Mouse (Mus musculus): ENCODE data around the gene Cadps2. TPM values are rescaled to one million over a fixed set of nuclear protein-coding genes. Genes with fewer than 3 reads are reported as not detected.

Gene Cadps2
- polyA plus RNA-seq, 2 experiments = 0.05 to 0.07 TPM

DNA sequence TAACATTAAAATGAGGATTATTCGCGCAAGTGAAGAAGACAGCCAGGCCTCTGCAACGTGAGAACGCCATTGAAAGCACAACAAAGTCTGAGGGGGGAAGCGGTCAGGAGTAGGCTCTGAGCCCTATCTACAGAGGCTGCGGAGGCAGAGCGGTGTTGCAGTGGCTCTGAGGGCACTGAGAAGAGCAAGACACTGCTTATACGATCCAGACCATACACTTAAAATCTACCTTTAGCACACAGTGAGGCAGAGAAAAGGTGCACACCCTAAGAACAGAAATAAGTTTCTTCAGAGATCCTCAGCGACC lies 557.8 kb downstream of the Cadps2 start:
- H3K36me3 ChIP-seq (replicated peaks; ENCODE audit: control insufficient read depth, insufficient read depth, low read depth) = no peaks in the 10 kb centered on the region
- no peak overlapping the region for H3K4me2 ChIP-seq (ENCODE audit: low read depth)
- H3K9ac ChIP-seq (replicated peaks) = no peak overlapping the region
- H3K27me3 ChIP-seq (ENCODE audit: control insufficient read depth, insufficient read depth, low read length) = no peaks in the 10 kb centered on the region
- no peak overlapping the region for H3K4me3 ChIP-seq (ENCODE audit: insufficient read depth in 1 of 2, low read depth in 2 of 2, low read length in 2 of 2)
- no peaks in the 10 kb centered on the region for H3K4me1 ChIP-seq (replicated peaks; ENCODE audit: control insufficient read depth in 2 of 2, insufficient read depth in 2 of 2, low read length in 1 of 2)
- no peak for TF ChIP-seq CTCF (IDR thresholded peaks at IDR 0.05; ENCODE audit: low read depth)
- no peak for TF ChIP-seq EP300 (IDR thresholded peaks at IDR 0.05; ENCODE audit: low read depth)
- WGBS (ENCODE audit: insufficient replicate concordance) = 50% methylated on average over 9 of the region's 9 CpGs
- H3K9me3 ChIP-seq (ENCODE audit: control insufficient read depth, low read length) = no peaks in the 10 kb centered on the region
- H3K27ac ChIP-seq = no peak overlapping the region
- no peak for DNase-seq (ENCODE audit: low read depth in 3 of 3, low spot score in 3 of 3)
- ATAC-seq (ENCODE audit: insufficient read depth) = no peak

DNA sequence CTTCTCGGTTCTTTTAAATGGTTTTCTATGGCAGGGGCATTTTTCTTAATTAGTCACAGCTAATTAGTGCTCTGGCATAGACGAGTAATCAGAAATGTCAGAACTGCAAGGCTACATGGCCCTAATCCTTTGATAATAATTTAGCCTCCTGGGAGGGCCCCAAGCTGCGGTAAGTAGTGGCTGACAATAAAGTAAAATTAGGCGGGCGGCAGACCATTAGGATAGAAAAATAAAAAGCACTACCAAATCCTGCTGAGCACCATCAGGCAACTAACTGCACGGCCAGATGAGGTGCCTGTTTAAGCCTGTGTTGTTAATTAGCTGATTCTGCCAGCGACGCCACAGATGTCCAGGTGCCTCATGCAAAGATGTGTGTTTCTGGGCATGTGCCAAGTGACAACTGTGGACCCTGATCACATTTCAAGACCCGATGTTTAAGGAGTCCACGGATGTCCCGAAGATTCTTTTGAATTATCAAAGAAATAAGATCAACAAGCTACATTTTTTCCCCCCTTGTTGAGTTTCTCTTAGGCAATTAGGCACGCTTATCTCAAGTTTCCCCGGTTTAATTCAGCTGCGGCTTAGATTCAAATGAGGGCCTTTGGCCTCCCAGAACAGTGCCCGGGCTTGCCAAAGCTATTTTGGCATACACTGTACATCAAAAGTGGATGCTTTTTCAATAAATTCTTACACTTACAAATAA lies 558.3 kb downstream of the Cadps2 start:
- Histone ChIP-seq H3K4me3 (ENCODE audit: insufficient read depth in 1 of 2, low read depth in 2 of 2, low read length in 2 of 2) (no peak overlapping the region), H3K9me3 (ENCODE audit: control insufficient read depth, low read length) (no peaks in the 10 kb centered on the region), H3K36me3 (replicated peaks; ENCODE audit: control insufficient read depth, insufficient read depth, low read depth) (no peaks in the 10 kb centered on the region), H3K4me1 (replicated peaks; ENCODE audit: control insufficient read depth in 2 of 2, insufficient read depth in 2 of 2, low read length in 1 of 2) (no peaks in the 10 kb centered on the region), H3K9ac (replicated peaks) (no peak overlapping the region), H3K27me3 (ENCODE audit: control insufficient read depth, insufficient read depth, low read length) (no peaks in the 10 kb centered on the region), H3K4me2 (ENCODE audit: low read depth) (no peak overlapping the region), H3K27ac (no peak overlapping the region)
- WGBS (ENCODE audit: insufficient replicate concordance) = 54% methylated on average over 15 of the region's 15 CpGs
- DNase-seq (ENCODE audit: low read depth in 3 of 3, low spot score in 3 of 3) (no peak), ATAC-seq (ENCODE audit: insufficient read depth) (no peak)
- TF ChIP-seq CTCF (IDR thresholded peaks at IDR 0.05; ENCODE audit: low read depth) = no peak
- no peak for TF ChIP-seq EP300 (IDR thresholded peaks at IDR 0.05; ENCODE audit: low read depth)

DNA sequence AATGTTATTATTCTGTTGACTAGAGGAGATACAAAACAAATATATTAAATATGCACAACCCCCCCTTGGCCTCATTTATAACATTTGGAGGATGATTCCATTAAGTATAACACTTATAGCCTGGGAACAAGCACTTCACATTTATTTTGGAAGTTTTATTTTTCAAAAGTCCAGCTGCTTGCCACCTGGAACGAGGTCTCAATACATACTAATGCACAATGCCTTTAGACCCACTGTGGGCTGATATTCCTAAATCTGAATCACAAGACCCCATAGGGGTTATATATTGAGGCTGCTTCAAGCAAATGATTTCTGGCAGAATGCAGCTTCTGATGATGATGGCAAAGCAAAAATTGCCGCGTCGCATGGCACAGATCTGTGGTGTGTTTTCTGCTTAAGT lies 565.7 kb downstream of the Cadps2 start:
- Histone ChIP-seq H3K9me3 (ENCODE audit: control insufficient read depth, low read length) (no peaks in the 10 kb centered on the region), H3K27ac (no peak overlapping the region), H3K27me3 (ENCODE audit: control insufficient read depth, insufficient read depth, low read length) (no peaks in the 10 kb centered on the region), H3K4me1 (replicated peaks; ENCODE audit: control insufficient read depth in 2 of 2, insufficient read depth in 2 of 2, low read length in 1 of 2) (no peaks in the 10 kb centered on the region), H3K4me2 (ENCODE audit: low read depth) (no peak overlapping the region), H3K4me3 (ENCODE audit: insufficient read depth in 1 of 2, low read depth in 2 of 2, low read length in 2 of 2) (no peak overlapping the region), H3K36me3 (replicated peaks; ENCODE audit: control insufficient read depth, insufficient read depth, low read depth) (no peaks in the 10 kb centered on the region), H3K9ac (replicated peaks) (no peak overlapping the region)
- TF ChIP-seq CTCF (IDR thresholded peaks at IDR 0.05; ENCODE audit: low read depth) (no peak), EP300 (IDR thresholded peaks at IDR 0.05; ENCODE audit: low read depth) (no peak)
- no peak for DNase-seq (ENCODE audit: low read depth in 3 of 3, low spot score in 3 of 3)
- ATAC-seq (ENCODE audit: insufficient read depth) = no peak
- 70% methylated on average over 4 of the region's 4 CpGs for WGBS (ENCODE audit: insufficient replicate concordance)

DNA sequence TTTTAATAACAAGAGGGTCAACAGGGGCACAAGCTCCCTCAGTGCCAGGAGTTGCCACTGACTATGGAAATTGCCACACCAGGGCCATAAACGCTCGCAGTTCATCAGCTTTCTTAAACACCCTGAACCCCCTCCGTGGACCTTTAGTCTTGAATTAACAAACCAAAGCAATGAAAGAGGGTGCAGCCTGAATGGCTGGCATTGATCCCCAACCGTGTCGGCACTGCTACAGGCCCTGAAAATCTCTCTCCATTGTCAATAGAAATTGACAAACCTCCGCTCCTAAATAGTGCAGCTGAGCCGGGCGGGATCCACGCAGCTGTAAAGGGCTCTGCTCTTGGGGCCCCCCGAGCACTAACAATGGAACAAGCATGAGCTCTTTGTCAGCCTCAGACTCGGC lies 566.2 kb downstream of the Cadps2 start:
- Histone ChIP-seq H3K27ac (no peak overlapping the region), H3K9me3 (ENCODE audit: control insufficient read depth, low read length) (no peaks in the 10 kb centered on the region), H3K4me3 (ENCODE audit: insufficient read depth in 1 of 2, low read depth in 2 of 2, low read length in 2 of 2) (no peak overlapping the region), H3K27me3 (ENCODE audit: control insufficient read depth, insufficient read depth, low read length) (no peaks in the 10 kb centered on the region), H3K36me3 (replicated peaks; ENCODE audit: control insufficient read depth, insufficient read depth, low read depth) (no peaks in the 10 kb centered on the region), H3K4me2 (ENCODE audit: low read depth) (no peak overlapping the region), H3K9ac (replicated peaks) (no peak overlapping the region), H3K4me1 (replicated peaks; ENCODE audit: control insufficient read depth in 2 of 2, insufficient read depth in 2 of 2, low read length in 1 of 2) (no peaks in the 10 kb centered on the region)
- no peak for ATAC-seq (ENCODE audit: insufficient read depth)
- WGBS (ENCODE audit: insufficient replicate concordance) = 15% methylated on average over 11 of the region's 11 CpGs
- no peak for DNase-seq (ENCODE audit: low read depth in 3 of 3, low spot score in 3 of 3)
- TF ChIP-seq EP300 (IDR thresholded peaks at IDR 0.05; ENCODE audit: low read depth) (no peak), CTCF (IDR thresholded peaks at IDR 0.05; ENCODE audit: low read depth) (no peak)

DNA sequence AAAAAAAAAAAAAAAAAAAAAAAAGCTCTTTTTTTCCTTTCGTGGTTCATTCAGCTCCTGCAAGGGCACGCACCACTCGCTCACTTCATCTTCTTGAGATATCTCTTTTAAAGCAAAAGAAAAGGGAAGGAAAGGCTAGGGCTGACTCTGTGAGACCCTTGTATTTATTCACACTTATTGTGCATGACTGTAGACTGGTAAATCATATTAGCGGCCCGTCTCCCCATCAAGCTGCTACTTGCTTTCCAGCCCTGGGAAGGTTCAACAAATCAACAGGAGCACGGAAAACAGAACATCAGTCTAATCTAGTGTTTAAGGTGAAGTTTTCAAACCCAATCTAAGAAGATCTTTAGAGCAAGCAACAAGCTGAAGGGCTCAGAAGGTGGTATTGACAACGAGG lies 566.7 kb downstream of the Cadps2 start:
- TF ChIP-seq EP300 (IDR thresholded peaks at IDR 0.05; ENCODE audit: low read depth) (no peak), CTCF (IDR thresholded peaks at IDR 0.05; ENCODE audit: low read depth) (no peak)
- H3K4me3 ChIP-seq (ENCODE audit: insufficient read depth in 1 of 2, low read depth in 2 of 2, low read length in 2 of 2) = no peak overlapping the region
- ATAC-seq (ENCODE audit: insufficient read depth) (no peak), DNase-seq (ENCODE audit: low read depth in 3 of 3, low spot score in 3 of 3) (no peak)
- no peaks in the 10 kb centered on the region for H3K27me3 ChIP-seq (ENCODE audit: control insufficient read depth, insufficient read depth, low read length)
- H3K9me3 ChIP-seq (ENCODE audit: control insufficient read depth, low read length) = no peaks in the 10 kb centered on the region
- 31% methylated on average over 7 of the region's 7 CpGs for WGBS (ENCODE audit: insufficient replicate concordance)
- no peaks in the 10 kb centered on the region for H3K4me1 ChIP-seq (replicated peaks; ENCODE audit: control insufficient read depth in 2 of 2, insufficient read depth in 2 of 2, low read length in 1 of 2)
- H3K4me2 ChIP-seq (ENCODE audit: low read depth) = no peak overlapping the region
- H3K36me3 ChIP-seq (replicated peaks; ENCODE audit: control insufficient read depth, insufficient read depth, low read depth) = no peaks in the 10 kb centered on the region
- H3K27ac ChIP-seq = no peak overlapping the region
- H3K9ac ChIP-seq (replicated peaks) = no peak overlapping the region
